8 mouse cellular contexts compared by ENCODE assay signal in genomic region chrX:138914777-138915114, GRCm38 (mm10). TPM values are rescaled to one million over a fixed set of nuclear protein-coding genes. Genes with fewer than 3 reads are reported as not detected.
A peak's percentile ranks its signal among the peaks of the same experiment; 100 is the strongest.
DNase-seq lines count a peak whose midpoint lies in the region; ATAC-seq and TF ChIP-seq lines count a peak whose summit lies in the region.

No protein-coding gene starts in this region.

- H3K9me3 ChIP-seq in heart, embryonic 12.5 days (replicated peaks) = no peaks in the 10 kb centered on the region
- H3K9me3 ChIP-seq in embryonic facial prominence, embryonic 14.5 days (ENCODE audit: control insufficient read depth, low read length) = no peaks in the 10 kb centered on the region
- no peaks in the 10 kb centered on the region for H3K9me3 ChIP-seq in hindbrain, postnatal 0 days (ENCODE audit: low read length)
- H3K9me3 ChIP-seq in midbrain, embryonic 15.5 days = no peaks in the 10 kb centered on the region

- WGBS in heart, embryonic 12.5 days = 26% methylated on average over 12 of the region's 12 CpGs
- WGBS in embryonic facial prominence, embryonic 14.5 days = 34% methylated on average over 12 of the region's 12 CpGs
- WGBS in hindbrain, postnatal 0 days = 37% methylated on average over 12 of the region's 12 CpGs
- 41% methylated on average over 12 of the region's 12 CpGs for WGBS in midbrain, embryonic 15.5 days

- peak overlapping the region; percentile 58 for H3K9ac ChIP-seq in heart, embryonic 12.5 days
- H3K9ac ChIP-seq in embryonic facial prominence, embryonic 14.5 days (ENCODE audit: low read depth, low read length) = peak overlapping the region; percentile 66
- H3K9ac ChIP-seq in hindbrain, postnatal 0 days (replicated peaks; ENCODE audit: low read length) = no peak overlapping the region
- H3K9ac ChIP-seq in midbrain, embryonic 15.5 days = no peak overlapping the region

- peak overlapping the region; percentile 29; the same call in 1 of the 2 replicates for H3K27ac ChIP-seq in heart, embryonic 12.5 days (ENCODE audit: poor library complexity, severe bottlenecking)
- H3K27ac ChIP-seq in embryonic facial prominence, embryonic 14.5 days (replicated peaks; ENCODE audit: low read depth, low read length) = peak overlapping the region; percentile 68
- no peak overlapping the region for H3K27ac ChIP-seq in hindbrain, postnatal 0 days
- no peak overlapping the region for H3K27ac ChIP-seq in midbrain, embryonic 15.5 days

- H3K27me3 ChIP-seq in heart, embryonic 12.5 days (replicated peaks) = no peaks in the 10 kb centered on the region
- peaks cover 25% of the 10 kb centered on the region for H3K27me3 ChIP-seq in embryonic facial prominence, embryonic 14.5 days (replicated peaks; ENCODE audit: control insufficient read depth, insufficient read depth, low read length)
- H3K27me3 ChIP-seq in hindbrain, postnatal 0 days (ENCODE audit: insufficient read depth, low read length) = no peaks in the 10 kb centered on the region
- peaks cover 36% of the 10 kb centered on the region for H3K27me3 ChIP-seq in midbrain, embryonic 15.5 days (replicated peaks)

- peak overlapping the region; percentile 82 for H3K4me2 ChIP-seq in heart, embryonic 12.5 days
- peak overlapping the region; percentile 59 for H3K4me2 ChIP-seq in embryonic facial prominence, embryonic 14.5 days (ENCODE audit: low read depth, low read length)
- H3K4me2 ChIP-seq in hindbrain, postnatal 0 days (ENCODE audit: low read depth, low read length) = peak overlapping the region; percentile 66
- H3K4me2 ChIP-seq in midbrain, embryonic 15.5 days = peak overlapping the region; percentile 84

- TF ChIP-seq CTCF in hindbrain, postnatal 0 days (IDR thresholded peaks at IDR 0.05; ENCODE audit: low read depth) = no peak

- no peaks in the 10 kb centered on the region for H3K36me3 ChIP-seq in heart, embryonic 12.5 days
- no peaks in the 10 kb centered on the region for H3K36me3 ChIP-seq in embryonic facial prominence, embryonic 14.5 days (ENCODE audit: control insufficient read depth, insufficient read depth, low read length)
- H3K36me3 ChIP-seq in hindbrain, postnatal 0 days (ENCODE audit: insufficient read depth, low read length) = no peaks in the 10 kb centered on the region
- no peaks in the 10 kb centered on the region for H3K36me3 ChIP-seq in midbrain, embryonic 15.5 days (replicated peaks)

- no peak for DNase-seq in heart, adult 8-10 months (ENCODE audit: low spot score)
- DNase-seq in embryonic facial prominence, embryonic 14.5 days (ENCODE audit: low spot score) = no peak
- DNase-seq in hindbrain, postnatal 0 days (ENCODE audit: low spot score) = no peak
- DNase-seq in natural killer cell, adult 2 months (ENCODE audit: low spot score in 2 of 2) = no peak
- DNase-seq in lung, adult 18-20 months = no peak
- no peak for DNase-seq in layer of hippocampus, adult 9-10 months (ENCODE audit: low spot score)

- peak; percentile 19; the same call in 1 of the 2 replicates for ATAC-seq in heart, embryonic 12.5 days (ENCODE audit: insufficient number of reproducible peaks, low FRiP score)
- 0 out of 2 replicates have a peak, but pooled peaks have one; percentile 19 for ATAC-seq in embryonic facial prominence, embryonic 14.5 days (ENCODE audit: low read depth)
- no peak for ATAC-seq in hindbrain, postnatal 0 days
- no peak for ATAC-seq in midbrain, embryonic 15.5 days (replicated peaks)

- peak overlapping the region; percentile 60 for H3K4me3 ChIP-seq in heart, embryonic 12.5 days
- peak overlapping the region; percentile 46 for H3K4me3 ChIP-seq in embryonic facial prominence, embryonic 14.5 days (ENCODE audit: low read depth, low read length)
- peak overlapping the region; percentile 41 for H3K4me3 ChIP-seq in hindbrain, postnatal 0 days (ENCODE audit: low read length)
- H3K4me3 ChIP-seq in midbrain, embryonic 15.5 days = peak overlapping the region; percentile 41

- H3K4me1 ChIP-seq in heart, embryonic 12.5 days (replicated peaks) = no peaks in the 10 kb centered on the region
- H3K4me1 ChIP-seq in embryonic facial prominence, embryonic 14.5 days (ENCODE audit: control insufficient read depth, insufficient read depth, low read length) = no peaks in the 10 kb centered on the region
- no peaks in the 10 kb centered on the region for H3K4me1 ChIP-seq in hindbrain, postnatal 0 days (ENCODE audit: insufficient read depth, low read length)
- H3K4me1 ChIP-seq in midbrain, embryonic 15.5 days = peaks cover 6% of the 10 kb centered on the region; the same call in 1 of the 2 replicates

RNA-seq across cellular contexts. Expression of gene Nrk, which starts 0.5 kb away (rescaled TPM):
- 57.6 and 59.9 TPM in 2 replicates for polyA plus RNA-seq in heart, embryonic 12.5 days (2016; fragmentation: Nextera tagmentation; extraction: Ambion mirVana)
- under 1 TPM; 0.31 to 0.60 (median 0.56) TPM for total RNA-seq in heart, adult 8-10 months (2022)
- 101 and 104 TPM in 2 replicates for polyA plus RNA-seq in embryonic facial prominence, embryonic 14.5 days (2014; fragmentation: Nextera tagmentation; extraction: Ambion mirVana)
- 1.2 and 1.4 TPM in 2 replicates for total RNA-seq in hindbrain, postnatal 0 days (2014; rRNA removed)
- polyA plus RNA-seq in hindbrain, postnatal 0 days (2015; fragmentation: Nextera tagmentation; extraction: Ambion mirVana) = 1.5 and 1.6 TPM in 2 replicates
- polyA plus RNA-seq in midbrain, embryonic 15.5 days (2015; fragmentation: Nextera tagmentation; extraction: Ambion mirVana) = 0.50 and 1.2 TPM in 2 replicates

Comparison
In these comparisons a context has a peak if more than half of its experiments do, and no peak if none do; other contexts are left out.
1. ATAC-seq: peak in heart, embryonic 12.5 days (single experiment) and embryonic facial prominence, embryonic 14.5 days (single experiment); none in hindbrain, postnatal 0 days (single experiment) and midbrain, embryonic 15.5 days (single experiment).
2. H3K27ac ChIP-seq: peak in heart, embryonic 12.5 days (single experiment) and embryonic facial prominence, embryonic 14.5 days (single experiment); none in hindbrain, postnatal 0 days (single experiment) and midbrain, embryonic 15.5 days (single experiment).
3. H3K9ac ChIP-seq: peak in heart, embryonic 12.5 days (single experiment) and embryonic facial prominence, embryonic 14.5 days (single experiment); none in hindbrain, postnatal 0 days (single experiment) and midbrain, embryonic 15.5 days (single experiment).
4. RNA of gene Nrk, which starts 0.5 kb away (polyA plus RNA-seq): 101 to 104 TPM in embryonic facial prominence, embryonic 14.5 days and 57.6 to 59.9 TPM in heart, embryonic 12.5 days; 1.5 to 1.6 TPM in hindbrain, postnatal 0 days and 0.50 to 1.2 TPM in midbrain, embryonic 15.5 days; every median in the first group is over 10 times any median in the second.
5. Peak in every context shown above with its lines, with median percentiles within 50 percentile points of each other: H3K4me2 ChIP-seq and H3K4me3 ChIP-seq.